Mouse (Mus musculus): ENCODE results near the gene Cxcl12. TPM values are rescaled to one million over a fixed set of nuclear protein-coding genes. Genes with fewer than 3 reads are reported as not detected.
A peak's percentile ranks its signal among the peaks of the same experiment; 100 is the strongest.

Cxcl12 gene
- polyA plus RNA-seq, 1 experiment from 2014 or later: 87.4 TPM

DNA sequence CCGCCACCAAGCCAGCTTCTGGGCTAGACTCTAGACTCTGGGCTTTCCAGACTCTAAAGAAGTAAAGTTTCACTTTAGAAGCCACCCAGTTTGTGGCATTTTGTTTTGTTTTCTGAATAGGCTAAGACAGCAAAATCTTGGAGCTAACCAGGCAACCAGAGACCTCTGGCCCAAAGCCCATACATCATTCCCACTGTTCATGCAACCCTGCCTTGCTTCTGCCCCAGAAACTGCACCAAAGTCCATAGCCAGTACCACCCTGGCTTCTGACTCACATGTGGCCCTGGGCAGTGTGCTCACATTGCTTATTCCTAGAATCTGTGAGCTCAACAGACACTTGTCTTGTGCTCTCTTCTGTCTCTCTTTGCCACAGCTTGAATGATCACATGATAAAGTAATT, 39.0 kb downstream of the Cxcl12 start:
- Histone ChIP-seq H3K27ac (ENCODE audit: low read length) (no peak overlapping the region), H3K4me1 (ENCODE audit: insufficient read depth, low read depth, low read length) (no peaks in the 10 kb centered on the region), H3K27me3 (replicated peaks; ENCODE audit: insufficient read depth, low read length) (0 out of 2 replicates have a peak, but pooled peaks cover 2% of the 10 kb centered on the region), H3K4me2 (replicated peaks; ENCODE audit: low read depth, low read length) (no peak overlapping the region), H3K4me3 (ENCODE audit: low read depth, low read length) (no peak overlapping the region), H3K9me3 (ENCODE audit: low read length) (no peaks in the 10 kb centered on the region), H3K36me3 (ENCODE audit: insufficient read depth, low read length) (no peaks in the 10 kb centered on the region), H3K9ac (replicated peaks; ENCODE audit: low read depth) (no peak overlapping the region)
- DNase-seq (ENCODE audit: low spot score): no peak
- TF ChIP-seq EP300 (IDR thresholded peaks at IDR 0.05) (no peak), CTCF (IDR thresholded peaks at IDR 0.05) (no peak)
- WGBS: 85% methylated on average over 1 of the region's 1 CpGs
- ATAC-seq: no peak

DNA sequence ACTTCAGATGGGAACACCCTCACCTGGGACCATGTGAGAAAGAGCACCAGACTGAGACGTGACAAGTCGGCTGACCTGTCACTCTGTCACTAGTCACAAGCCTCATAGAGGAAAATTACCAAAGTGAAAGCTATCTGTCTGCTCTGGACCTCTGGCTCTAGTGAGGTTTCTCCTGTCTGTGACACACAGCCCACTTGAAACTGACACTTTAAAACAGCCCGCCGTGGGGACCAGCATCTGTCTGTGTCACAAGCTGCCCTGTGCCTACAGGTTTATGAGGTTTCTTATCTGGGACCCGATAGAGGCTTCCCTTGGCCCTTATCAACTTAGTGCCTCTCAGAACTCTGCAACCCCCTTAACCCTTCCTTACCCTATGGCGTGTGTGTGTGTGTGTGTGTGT, 41.8 kb downstream of the Cxcl12 start:
- TF ChIP-seq CTCF (IDR thresholded peaks at IDR 0.05): no peak
- no peak for TF ChIP-seq EP300 (IDR thresholded peaks at IDR 0.05)
- no peaks in the 10 kb centered on the region for H3K27me3 ChIP-seq (replicated peaks; ENCODE audit: insufficient read depth, low read length)
- DNase-seq (ENCODE audit: low spot score) (no peak), ATAC-seq (no peak)
- no peaks in the 10 kb centered on the region for H3K4me1 ChIP-seq (ENCODE audit: insufficient read depth, low read depth, low read length)
- no peaks in the 10 kb centered on the region for H3K36me3 ChIP-seq (ENCODE audit: insufficient read depth, low read length)
- H3K27ac ChIP-seq (ENCODE audit: low read length): no peak overlapping the region
- no peaks in the 10 kb centered on the region for H3K9me3 ChIP-seq (ENCODE audit: low read length)
- no peak overlapping the region for H3K9ac ChIP-seq (replicated peaks; ENCODE audit: low read depth)
- H3K4me2 ChIP-seq (replicated peaks; ENCODE audit: low read depth, low read length): no peak overlapping the region
- 16% methylated on average over 6 of the region's 6 CpGs for WGBS
- no peak overlapping the region for H3K4me3 ChIP-seq (ENCODE audit: low read depth, low read length)

DNA sequence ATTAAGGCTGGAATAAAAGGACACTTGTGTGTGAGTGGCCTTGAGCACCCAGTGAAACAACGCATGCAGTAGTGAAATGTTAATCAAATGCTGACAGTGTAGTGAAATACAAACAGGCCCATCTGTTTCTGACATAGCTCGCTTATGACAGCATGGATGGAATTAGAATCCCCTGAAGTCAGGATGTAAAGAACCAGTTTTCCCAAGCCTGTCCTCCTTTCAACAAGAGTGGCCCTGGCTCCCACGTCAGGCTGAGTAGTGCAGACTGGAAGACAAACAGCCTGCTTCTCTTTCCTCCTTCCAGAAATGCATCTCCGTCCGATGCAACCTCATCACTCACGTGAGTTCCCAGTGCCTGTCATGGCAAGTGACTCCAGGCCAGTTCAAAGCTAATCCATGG, 42.2 kb downstream of the Cxcl12 start:
- Histone ChIP-seq H3K27me3 (replicated peaks; ENCODE audit: insufficient read depth, low read length) (no peaks in the 10 kb centered on the region), H3K27ac (ENCODE audit: low read length) (no peak overlapping the region), H3K4me1 (ENCODE audit: insufficient read depth, low read depth, low read length) (no peaks in the 10 kb centered on the region), H3K9me3 (ENCODE audit: low read length) (no peaks in the 10 kb centered on the region), H3K4me2 (replicated peaks; ENCODE audit: low read depth, low read length) (no peak overlapping the region), H3K4me3 (ENCODE audit: low read depth, low read length) (no peak overlapping the region), H3K9ac (replicated peaks; ENCODE audit: low read depth) (no peak overlapping the region), H3K36me3 (ENCODE audit: insufficient read depth, low read length) (no peaks in the 10 kb centered on the region)
- no peak for TF ChIP-seq EP300 (IDR thresholded peaks at IDR 0.05)
- no peak for TF ChIP-seq CTCF (IDR thresholded peaks at IDR 0.05)
- DNase-seq (ENCODE audit: low spot score): no peak
- 0 out of 2 replicates have a peak, but pooled peaks have one; percentile 16 for ATAC-seq
- WGBS: 25% methylated on average over 6 of the region's 6 CpGs

DNA sequence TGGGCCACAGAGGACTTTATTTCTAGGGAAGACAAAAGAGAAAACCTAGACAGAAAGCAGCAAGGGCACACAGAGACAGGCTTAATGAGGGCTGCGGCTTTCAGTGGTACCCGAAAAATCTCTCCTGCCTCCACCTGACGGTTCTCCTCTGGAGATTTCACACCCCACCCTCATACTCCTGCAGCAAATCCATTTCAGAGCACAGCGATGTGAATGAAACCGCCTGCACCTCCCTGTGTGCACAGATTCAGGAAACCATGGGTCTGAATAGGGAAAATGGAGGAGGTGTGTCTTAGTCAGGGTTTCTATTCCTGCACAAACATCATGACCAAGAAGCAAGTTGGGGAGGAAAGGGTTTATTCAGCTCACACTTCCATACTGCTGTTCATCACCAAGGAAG, 46.2 kb downstream of the Cxcl12 start:
- DNase-seq (ENCODE audit: low spot score) (no peak), ATAC-seq (no peak)
- TF ChIP-seq CTCF (IDR thresholded peaks at IDR 0.05): no peak
- TF ChIP-seq EP300 (IDR thresholded peaks at IDR 0.05): no peak
- WGBS: 79% methylated on average over 5 of the region's 5 CpGs
- H3K27ac ChIP-seq (ENCODE audit: low read length): no peak overlapping the region
- no peaks in the 10 kb centered on the region for H3K4me1 ChIP-seq (ENCODE audit: insufficient read depth, low read depth, low read length)
- no peaks in the 10 kb centered on the region for H3K9me3 ChIP-seq (ENCODE audit: low read length)
- no peak overlapping the region for H3K9ac ChIP-seq (replicated peaks; ENCODE audit: low read depth)
- no peak overlapping the region for H3K4me3 ChIP-seq (ENCODE audit: low read depth, low read length)
- no peak overlapping the region for H3K4me2 ChIP-seq (replicated peaks; ENCODE audit: low read depth, low read length)
- no peaks in the 10 kb centered on the region for H3K36me3 ChIP-seq (ENCODE audit: insufficient read depth, low read length)
- H3K27me3 ChIP-seq (replicated peaks; ENCODE audit: insufficient read depth, low read length): no peaks in the 10 kb centered on the region

DNA sequence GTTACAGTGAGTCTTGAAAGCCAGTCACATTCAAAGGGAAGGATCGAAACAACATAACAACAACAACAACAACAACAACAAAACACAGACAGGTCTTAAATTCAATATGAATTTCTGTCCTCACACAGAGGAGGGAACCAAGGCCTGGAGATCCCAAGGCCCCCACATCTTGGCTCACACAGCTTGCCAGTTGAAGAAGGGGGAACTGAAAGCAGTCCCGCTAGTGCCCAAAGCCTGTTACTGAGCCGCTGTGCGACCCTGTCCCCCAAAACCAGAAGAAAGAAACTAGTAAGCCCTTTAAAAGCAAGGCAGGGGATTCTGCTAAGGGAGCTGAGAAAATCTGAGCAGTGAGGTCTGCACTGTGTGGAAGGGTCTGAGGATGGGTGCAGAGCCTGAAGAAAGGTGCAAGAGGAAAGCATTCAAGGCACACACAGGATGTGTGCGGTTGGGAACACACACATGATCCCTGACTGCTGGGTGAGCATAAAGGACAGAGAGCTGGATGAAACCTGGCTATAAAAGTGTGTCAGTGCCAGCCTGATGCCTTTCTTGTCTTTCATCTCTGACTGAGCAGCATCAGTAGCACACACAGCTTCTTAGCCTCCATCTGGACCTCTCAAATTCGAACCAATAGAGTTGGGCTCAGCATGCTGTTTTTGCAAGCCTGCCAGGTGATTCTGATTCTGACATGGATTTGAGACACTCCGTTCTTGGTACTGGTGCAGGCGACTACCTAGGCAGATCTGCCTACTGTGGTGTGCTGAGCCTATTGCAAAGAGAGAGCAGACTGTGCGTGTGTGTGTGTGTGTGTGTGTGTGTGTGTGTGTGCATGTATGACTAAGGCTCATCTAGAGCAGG, 50.3 kb downstream of the Cxcl12 start:
- Histone ChIP-seq H3K27me3 (replicated peaks; ENCODE audit: insufficient read depth, low read length) (no peaks in the 10 kb centered on the region), H3K36me3 (ENCODE audit: insufficient read depth, low read length) (no peaks in the 10 kb centered on the region), H3K4me3 (ENCODE audit: low read depth, low read length) (no peak overlapping the region), H3K27ac (ENCODE audit: low read length) (no peak overlapping the region), H3K4me1 (ENCODE audit: insufficient read depth, low read depth, low read length) (no peaks in the 10 kb centered on the region), H3K4me2 (replicated peaks; ENCODE audit: low read depth, low read length) (no peak overlapping the region), H3K9me3 (ENCODE audit: low read length) (no peaks in the 10 kb centered on the region), H3K9ac (replicated peaks; ENCODE audit: low read depth) (no peak overlapping the region)
- WGBS: 83% methylated on average over 9 of the region's 9 CpGs
- TF ChIP-seq CTCF (IDR thresholded peaks at IDR 0.05): no peak
- no peak for TF ChIP-seq EP300 (IDR thresholded peaks at IDR 0.05)
- DNase-seq (ENCODE audit: low spot score): no peak
- no peak for ATAC-seq

DNA sequence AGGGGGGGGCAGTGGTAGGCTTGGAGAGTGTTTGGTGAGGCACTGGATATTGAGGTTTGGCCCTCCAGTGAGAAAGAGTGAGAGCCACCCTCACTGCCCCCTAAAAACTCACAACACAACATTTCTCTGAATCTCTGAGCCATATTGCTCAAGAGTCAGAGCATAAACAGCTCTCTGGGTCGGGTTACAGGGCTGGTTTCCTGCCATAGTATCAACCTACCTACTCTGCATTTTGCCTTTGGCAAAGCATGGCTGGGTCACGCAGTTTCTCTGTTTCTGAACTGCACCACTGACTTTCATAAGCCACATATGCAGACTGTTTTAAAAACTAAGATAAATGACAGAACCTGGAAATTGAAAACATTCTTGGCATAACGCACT, 51.0 kb downstream of the Cxcl12 start:
- Histone ChIP-seq H3K36me3 (ENCODE audit: insufficient read depth, low read length) (no peaks in the 10 kb centered on the region), H3K4me1 (ENCODE audit: insufficient read depth, low read depth, low read length) (no peaks in the 10 kb centered on the region), H3K27me3 (replicated peaks; ENCODE audit: insufficient read depth, low read length) (no peaks in the 10 kb centered on the region), H3K4me2 (replicated peaks; ENCODE audit: low read depth, low read length) (no peak overlapping the region), H3K27ac (ENCODE audit: low read length) (no peak overlapping the region), H3K9me3 (ENCODE audit: low read length) (no peaks in the 10 kb centered on the region), H3K4me3 (ENCODE audit: low read depth, low read length) (no peak overlapping the region), H3K9ac (replicated peaks; ENCODE audit: low read depth) (no peak overlapping the region)
- DNase-seq (ENCODE audit: low spot score) (no peak), ATAC-seq (no peak)
- TF ChIP-seq EP300 (IDR thresholded peaks at IDR 0.05): no peak
- no peak for TF ChIP-seq CTCF (IDR thresholded peaks at IDR 0.05)
- WGBS: 48% methylated on average over 3 of the region's 3 CpGs
